In genomic region chr16:44058745-44059144, GRCm38 (mm10) we compare ENCODE assay signal across 9 mouse cellular contexts. TPM values are rescaled to one million over a fixed set of nuclear protein-coding genes. Genes with fewer than 3 reads are reported as not detected.
A peak's percentile ranks its signal among the peaks of the same experiment; 100 is the strongest.
DNase-seq lines count a peak whose midpoint lies in the region; ATAC-seq and TF ChIP-seq lines count a peak whose summit lies in the region.
"Had no signal": no experiment of that assay in that cellular context is flagged by ENCODE, and none has a peak within 500 bp of the region (broad histone marks: within the 10 kb centered on the region; RNA-seq: fewer than 3 reads in every experiment).

No protein-coding gene starts in this region.

- H3K9ac ChIP-seq in intestine, embryonic 14.5 days (ENCODE audit: low read length): no peak overlapping the region
- H3K9ac ChIP-seq in intestine, embryonic 16.5 days (ENCODE audit: low read depth, low read length): no peak overlapping the region
- H3K9ac ChIP-seq in midbrain, postnatal 0 days (replicated peaks; ENCODE audit: low read length, poor library complexity, severe bottlenecking): no peak overlapping the region
- H3K9ac ChIP-seq in stomach, postnatal 0 days (ENCODE audit: low read length): no peak overlapping the region
- H3K9ac ChIP-seq: neural tube, embryonic 12.5 days had no signal

- 28% methylated on average over 10 of the region's 10 CpGs for WGBS in intestine, embryonic 14.5 days
- 22% methylated on average over 10 of the region's 10 CpGs for WGBS in intestine, embryonic 16.5 days
- WGBS in heart, embryonic 10.5 days: 25% methylated on average over 10 of the region's 10 CpGs
- WGBS in midbrain, postnatal 0 days: 20% methylated on average over 10 of the region's 10 CpGs
- 24% methylated on average over 10 of the region's 10 CpGs for WGBS in stomach, postnatal 0 days

- H3K27me3 ChIP-seq in intestine, embryonic 14.5 days (replicated peaks; ENCODE audit: control insufficient read depth, insufficient read depth, low read length): no peaks in the 10 kb centered on the region
- no peaks in the 10 kb centered on the region for H3K27me3 ChIP-seq in intestine, embryonic 16.5 days (replicated peaks; ENCODE audit: control insufficient read depth, insufficient read depth, low read length)
- H3K27me3 ChIP-seq in heart, embryonic 10.5 days (ENCODE audit: insufficient read depth, poor library complexity, severe bottlenecking): no peaks in the 10 kb centered on the region
- no peaks in the 10 kb centered on the region for H3K27me3 ChIP-seq in midbrain, postnatal 0 days (ENCODE audit: insufficient read depth, low read length)
- H3K27me3 ChIP-seq in stomach, postnatal 0 days (ENCODE audit: control insufficient read depth, insufficient read depth, low read length): no peaks in the 10 kb centered on the region
- H3K27me3 ChIP-seq: neural tube, embryonic 12.5 days had no signal

- H3K27ac ChIP-seq in intestine, embryonic 14.5 days (ENCODE audit: low read depth): no peak overlapping the region
- no peak overlapping the region for H3K27ac ChIP-seq in intestine, embryonic 16.5 days (ENCODE audit: low read length)
- no peak overlapping the region for H3K27ac ChIP-seq in heart, embryonic 10.5 days
- no peak overlapping the region for H3K27ac ChIP-seq in midbrain, postnatal 0 days (ENCODE audit: low read depth, low read length)
- no peak overlapping the region for H3K27ac ChIP-seq in stomach, postnatal 0 days (replicated peaks)
- H3K27ac ChIP-seq: neural tube, embryonic 12.5 days had no signal

- no peak overlapping the region for H3K4me2 ChIP-seq in intestine, embryonic 14.5 days (ENCODE audit: low read length)
- H3K4me2 ChIP-seq in intestine, embryonic 16.5 days (ENCODE audit: low read depth, low read length): no peak overlapping the region
- H3K4me2 ChIP-seq in midbrain, postnatal 0 days (ENCODE audit: low read depth, low read length, poor library complexity, severe bottlenecking): no peak overlapping the region
- H3K4me2 ChIP-seq in stomach, postnatal 0 days (replicated peaks; ENCODE audit: low read depth): no peak overlapping the region
- H3K4me2 ChIP-seq: neural tube, embryonic 12.5 days had no signal

- no peaks in the 10 kb centered on the region for H3K4me1 ChIP-seq in intestine, embryonic 14.5 days (replicated peaks; ENCODE audit: control insufficient read depth, insufficient read depth, low read length)
- H3K4me1 ChIP-seq in intestine, embryonic 16.5 days (ENCODE audit: control insufficient read depth, insufficient read depth, low read length): no peaks in the 10 kb centered on the region
- no peaks in the 10 kb centered on the region for H3K4me1 ChIP-seq in heart, embryonic 10.5 days
- H3K4me1 ChIP-seq in midbrain, postnatal 0 days (ENCODE audit: insufficient read depth, low read length): no peaks in the 10 kb centered on the region
- no peaks in the 10 kb centered on the region for H3K4me1 ChIP-seq in stomach, postnatal 0 days (replicated peaks; ENCODE audit: control insufficient read depth, insufficient read depth)
- H3K4me1 ChIP-seq: neural tube, embryonic 12.5 days had no signal

- no peak for ATAC-seq in intestine, embryonic 14.5 days (replicated peaks; ENCODE audit: low FRiP score, low TSS enrichment, low read depth)
- ATAC-seq in intestine, embryonic 16.5 days: no peak
- 0 out of 2 replicates have a peak, but pooled peaks have one; percentile 18 for ATAC-seq in midbrain, postnatal 0 days (ENCODE audit: low FRiP score)
- no peak for ATAC-seq in stomach, postnatal 0 days (ENCODE audit: low FRiP score, low TSS enrichment)

- no peaks in the 10 kb centered on the region for H3K36me3 ChIP-seq in intestine, embryonic 14.5 days (ENCODE audit: control insufficient read depth, insufficient read depth, low read length)
- H3K36me3 ChIP-seq in intestine, embryonic 16.5 days (ENCODE audit: control insufficient read depth, insufficient read depth, low read length): no peaks in the 10 kb centered on the region
- no peaks in the 10 kb centered on the region for H3K36me3 ChIP-seq in heart, embryonic 10.5 days
- no peaks in the 10 kb centered on the region for H3K36me3 ChIP-seq in midbrain, postnatal 0 days (ENCODE audit: insufficient read depth, low read length)
- no peaks in the 10 kb centered on the region; the same call in 1 of the 2 replicates for H3K36me3 ChIP-seq in stomach, postnatal 0 days (ENCODE audit: control insufficient read depth, insufficient read depth, low read length)
- H3K36me3 ChIP-seq: neural tube, embryonic 12.5 days had no signal

- no peak for TF ChIP-seq EP300 in stomach, postnatal 0 days (optimal IDR thresholded peaks at IDR 0.05)

- peak; percentile 89 for DNase-seq in intestine, embryonic 14.5 days (ENCODE audit: low spot score)
- DNase-seq in adrenal gland, adult 2 months: peak; percentile 48
- DNase-seq in embryo, embryonic 10.5 days (ENCODE audit: low spot score): peak; percentile 84
- DNase-seq in heart, embryonic 10.5 days (ENCODE audit: low spot score): peak; percentile 80
- peak; percentile 51 to 74 for DNase-seq in layer of hippocampus, postnatal 36 days
- DNase-seq in midbrain, postnatal 0 days (ENCODE audit: low spot score): peak; percentile 81
- DNase-seq in stomach, postnatal 0 days (ENCODE audit: low spot score): peak; percentile 72

- no peak overlapping the region for H3K4me3 ChIP-seq in intestine, embryonic 14.5 days (ENCODE audit: low read depth, low read length)
- H3K4me3 ChIP-seq in intestine, embryonic 16.5 days (ENCODE audit: low read length): no peak overlapping the region
- no peak overlapping the region for H3K4me3 ChIP-seq in heart, embryonic 10.5 days
- H3K4me3 ChIP-seq in midbrain, postnatal 0 days (ENCODE audit: low read depth, low read length): no peak overlapping the region
- H3K4me3 ChIP-seq in stomach, postnatal 0 days (ENCODE audit: low read depth, low read length): no peak overlapping the region
- H3K4me3 ChIP-seq: neural tube, embryonic 12.5 days had no signal

- H3K9me3 ChIP-seq in intestine, embryonic 14.5 days (ENCODE audit: control insufficient read depth, low read length): no peaks in the 10 kb centered on the region
- H3K9me3 ChIP-seq in intestine, embryonic 16.5 days (ENCODE audit: control insufficient read depth, low read length): no peaks in the 10 kb centered on the region; the same call in 1 of the 2 replicates
- H3K9me3 ChIP-seq in heart, embryonic 10.5 days: no peaks in the 10 kb centered on the region
- no peaks in the 10 kb centered on the region for H3K9me3 ChIP-seq in midbrain, postnatal 0 days (ENCODE audit: low read length)
- no peaks in the 10 kb centered on the region for H3K9me3 ChIP-seq in stomach, postnatal 0 days (ENCODE audit: control insufficient read depth, low read length)
- H3K9me3 ChIP-seq: neural tube, embryonic 12.5 days had no signal

- TF ChIP-seq CTCF in midbrain, postnatal 0 days (IDR thresholded peaks at IDR 0.05): peak; percentile 97
- TF ChIP-seq CTCF in stomach, postnatal 0 days (IDR thresholded peaks at IDR 0.05; ENCODE audit: low read depth): peak; percentile 96

RNA-seq across cellular contexts. Expression of gene Gramd1c, which starts 4.4 kb away (rescaled TPM):
- polyA plus RNA-seq in intestine, embryonic 14.5 days (2014; fragmentation: Nextera tagmentation; extraction: Ambion mirVana): 7.0 and 7.2 TPM in 2 replicates
- 7.8 and 8.8 TPM in 2 replicates for polyA plus RNA-seq in intestine, embryonic 16.5 days (2015; fragmentation: Nextera tagmentation; extraction: Ambion mirVana)
- total RNA-seq in adrenal gland, adult 2 months (2021): 1 to 10 TPM in 1 of 2 experiments, under 1 TPM in 1; 0.97 to 1.8 TPM
- polyA plus RNA-seq in adrenal gland, adult 2 months (2012; rRNA removed): 0.03 TPM in 2 replicates
- 8.1 and 8.4 TPM in 2 replicates for polyA plus RNA-seq in heart, embryonic 10.5 days (2016; fragmentation: Nextera tagmentation; extraction: Ambion mirVana)
- total RNA-seq in layer of hippocampus, postnatal 36 days (2021): 1 to 10 TPM; 3.5 to 3.9 TPM
- 2.3 and 14.3 TPM in 2 replicates for total RNA-seq in midbrain, postnatal 0 days (2014; rRNA removed)
- 1.9 and 2.5 TPM in 2 replicates for polyA plus RNA-seq in midbrain, postnatal 0 days (2015; fragmentation: Nextera tagmentation; extraction: Ambion mirVana)
- 15.8 and 16.0 TPM in 2 replicates for polyA plus RNA-seq in stomach, postnatal 0 days (2015; fragmentation: Nextera tagmentation; extraction: Ambion mirVana)
